Mouse (Mus musculus): ENCODE data around the gene Lef1. TPM values are rescaled to one million over a fixed set of nuclear protein-coding genes. Genes with fewer than 3 reads are reported as not detected.

The Lef1 gene
- polyA plus RNA-seq, 1 experiment: 4.5 TPM

DNA sequence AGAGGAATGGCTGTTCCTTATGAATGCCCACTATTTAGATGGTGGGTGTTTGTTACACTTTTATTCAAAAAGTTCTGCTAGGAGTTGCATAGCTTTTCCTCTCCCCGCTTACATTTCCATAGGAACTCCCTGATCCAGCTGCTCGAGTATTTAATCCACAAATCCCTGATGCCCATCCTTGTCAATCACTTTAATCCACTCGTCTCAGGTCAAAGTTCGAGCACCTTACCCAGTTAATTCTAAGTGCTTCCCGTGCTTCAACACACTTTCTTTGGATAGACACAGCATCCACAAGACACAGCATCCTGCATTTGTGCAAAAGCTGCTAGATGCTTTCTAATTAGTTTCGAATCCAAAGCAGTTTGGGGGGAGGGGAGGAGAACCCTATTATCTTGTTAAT, 160.1 kb downstream of the Lef1 start:
- Histone ChIP-seq H3K4me2 (ENCODE audit: low read depth) (peak overlapping the region; percentile 91), H3K36me3 (ENCODE audit: control insufficient read depth, insufficient read depth) (no peaks in the 10 kb centered on the region), H3K79me2 (ENCODE audit: control insufficient read depth, insufficient read depth) (no peaks in the 10 kb centered on the region), H3ac (ENCODE audit: control insufficient read depth, insufficient read length) (no peak overlapping the region), H3K4me3 (no peak overlapping the region), H3K27me3 (ENCODE audit: control insufficient read depth, insufficient read depth, insufficient read length) (no peaks in the 10 kb centered on the region)
- no peak for TF ChIP-seq REST (IDR thresholded peaks at IDR 0.05; ENCODE audit: insufficient read depth, insufficient read length)
- no peak for TF ChIP-seq POLR2AphosphoS2 (IDR thresholded peaks at IDR 0.05; ENCODE audit: insufficient read length, low read depth)
- TF ChIP-seq E2F4 (IDR thresholded peaks at IDR 0.05; ENCODE audit: insufficient read depth): no peak
- TF ChIP-seq CEBPB (IDR thresholded peaks at IDR 0.05; ENCODE audit: insufficient read depth, poor library complexity, severe bottlenecking): no peak
- no peak for TF ChIP-seq TCF3 (IDR thresholded peaks at IDR 0.05; ENCODE audit: insufficient read length, low read depth)
- TF ChIP-seq POLR2A (IDR thresholded peaks at IDR 0.05; ENCODE audit: insufficient read length, low read depth): no peak
- no peak for TF ChIP-seq TCF12 (IDR thresholded peaks at IDR 0.05; ENCODE audit: insufficient read depth, poor library complexity, severe bottlenecking)
- no peak for TF ChIP-seq USF1 (IDR thresholded peaks at IDR 0.05; ENCODE audit: low read depth)
- TF ChIP-seq MAX (IDR thresholded peaks at IDR 0.05; ENCODE audit: low read depth): no peak
- no peak for TF ChIP-seq MYOG (IDR thresholded peaks at IDR 0.05; ENCODE audit: control insufficient read depth in 1 of 3, insufficient read depth in 1 of 3, insufficient read length in 2 of 3, low read depth in 2 of 3)
- no peak for TF ChIP-seq MYOD1 (IDR thresholded peaks at IDR 0.05; ENCODE audit: control insufficient read depth in 1 of 3, insufficient read length in 2 of 3, low read depth in 2 of 3)
- no peak for TF ChIP-seq SRF (IDR thresholded peaks at IDR 0.05; ENCODE audit: control insufficient read depth, insufficient read length, low read depth)

DNA sequence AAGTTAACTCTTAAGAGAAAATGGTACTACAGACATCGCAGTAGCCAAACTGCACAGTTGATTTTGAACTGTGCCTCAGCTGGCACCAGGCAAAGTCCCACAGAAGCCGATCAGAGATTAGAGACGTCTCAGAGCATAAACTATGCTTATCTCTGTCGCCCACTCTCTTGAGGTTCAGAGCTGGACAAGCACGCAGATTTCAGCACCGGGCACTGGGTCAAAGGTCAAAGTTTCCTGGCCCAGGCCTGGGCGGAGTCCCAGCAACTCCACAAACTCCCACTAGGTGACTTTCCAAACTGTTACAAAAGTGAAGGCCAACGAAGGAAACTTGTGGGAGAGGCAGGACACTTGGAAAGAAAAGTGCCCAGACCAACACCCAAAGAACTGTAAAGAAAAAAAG, 160.9 kb downstream of the Lef1 start:
- no peaks in the 10 kb centered on the region for H3K79me2 ChIP-seq (ENCODE audit: control insufficient read depth, insufficient read depth)
- no peaks in the 10 kb centered on the region for H3K27me3 ChIP-seq (ENCODE audit: control insufficient read depth, insufficient read depth, insufficient read length)
- no peaks in the 10 kb centered on the region for H3K36me3 ChIP-seq (ENCODE audit: control insufficient read depth, insufficient read depth)
- TF ChIP-seq MYOD1 (IDR thresholded peaks at IDR 0.05; ENCODE audit: control insufficient read depth in 1 of 3, insufficient read length in 2 of 3, low read depth in 2 of 3) (no peak), CEBPB (IDR thresholded peaks at IDR 0.05; ENCODE audit: insufficient read depth, poor library complexity, severe bottlenecking) (no peak), MAX (IDR thresholded peaks at IDR 0.05; ENCODE audit: low read depth) (no peak), TCF3 (IDR thresholded peaks at IDR 0.05; ENCODE audit: insufficient read length, low read depth) (no peak), POLR2A (IDR thresholded peaks at IDR 0.05; ENCODE audit: insufficient read length, low read depth) (no peak), POLR2AphosphoS2 (IDR thresholded peaks at IDR 0.05; ENCODE audit: insufficient read length, low read depth) (no peak)
- peak overlapping the region; percentile 48 for H3K4me3 ChIP-seq
- peak overlapping the region; percentile 41 for H3ac ChIP-seq (ENCODE audit: control insufficient read depth, insufficient read length)
- H3K4me2 ChIP-seq (ENCODE audit: low read depth): peak overlapping the region; percentile 91

DNA sequence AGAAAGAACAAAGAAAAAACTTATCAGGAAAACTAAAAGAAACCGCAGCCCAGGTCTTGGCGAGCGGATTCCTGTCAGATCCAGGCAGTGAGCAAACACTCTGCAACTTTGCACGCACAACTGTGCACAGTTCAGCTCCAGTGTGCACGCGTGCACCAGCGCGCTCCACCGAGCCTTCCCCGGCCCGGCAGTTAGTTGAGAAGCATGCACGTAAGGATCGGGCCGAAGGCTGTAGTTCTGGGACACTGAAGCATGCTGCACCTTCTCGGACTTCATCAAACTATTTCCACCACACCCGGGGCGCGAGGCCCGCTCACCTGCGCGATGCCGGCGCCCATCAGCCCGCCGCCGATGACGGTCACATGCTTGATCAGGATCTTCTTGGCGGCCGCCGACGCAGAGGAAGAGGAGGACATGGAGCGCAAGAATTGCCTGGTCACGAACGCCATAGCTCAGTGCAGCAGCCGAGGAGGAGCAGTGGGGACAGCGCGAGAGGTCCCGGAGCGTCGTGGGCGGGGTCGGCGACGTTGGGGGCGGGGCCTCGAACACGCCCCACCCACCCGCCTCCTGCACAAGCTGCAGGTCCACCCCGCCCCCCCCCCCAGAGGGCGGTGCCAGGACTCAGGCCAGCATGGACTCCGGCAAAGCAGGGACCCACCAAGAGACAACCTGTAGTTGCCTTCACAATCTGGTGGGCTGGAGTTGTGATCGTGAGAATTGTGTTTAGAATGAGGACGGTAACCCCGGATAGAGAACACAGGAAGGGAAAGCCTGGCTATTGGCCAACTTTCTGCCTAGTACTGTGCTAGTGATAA, 161.5 kb downstream of the Lef1 start, which contains the start of gene Hadh:
Hadh (minus strand) TSS at position 543 of the 815 bp plus-strand sequence.
- TF ChIP-seq POLR2AphosphoS2 (IDR thresholded peaks at IDR 0.05; ENCODE audit: insufficient read length, low read depth): peak; percentile 91
- TF ChIP-seq TCF12 (IDR thresholded peaks at IDR 0.05; ENCODE audit: insufficient read depth, poor library complexity, severe bottlenecking): no peak
- peak; percentile 94 for TF ChIP-seq POLR2A (IDR thresholded peaks at IDR 0.05; ENCODE audit: insufficient read length, low read depth)
- H3K4me3 ChIP-seq: peak within 1 kb of the TSS; percentile 48

DNA sequence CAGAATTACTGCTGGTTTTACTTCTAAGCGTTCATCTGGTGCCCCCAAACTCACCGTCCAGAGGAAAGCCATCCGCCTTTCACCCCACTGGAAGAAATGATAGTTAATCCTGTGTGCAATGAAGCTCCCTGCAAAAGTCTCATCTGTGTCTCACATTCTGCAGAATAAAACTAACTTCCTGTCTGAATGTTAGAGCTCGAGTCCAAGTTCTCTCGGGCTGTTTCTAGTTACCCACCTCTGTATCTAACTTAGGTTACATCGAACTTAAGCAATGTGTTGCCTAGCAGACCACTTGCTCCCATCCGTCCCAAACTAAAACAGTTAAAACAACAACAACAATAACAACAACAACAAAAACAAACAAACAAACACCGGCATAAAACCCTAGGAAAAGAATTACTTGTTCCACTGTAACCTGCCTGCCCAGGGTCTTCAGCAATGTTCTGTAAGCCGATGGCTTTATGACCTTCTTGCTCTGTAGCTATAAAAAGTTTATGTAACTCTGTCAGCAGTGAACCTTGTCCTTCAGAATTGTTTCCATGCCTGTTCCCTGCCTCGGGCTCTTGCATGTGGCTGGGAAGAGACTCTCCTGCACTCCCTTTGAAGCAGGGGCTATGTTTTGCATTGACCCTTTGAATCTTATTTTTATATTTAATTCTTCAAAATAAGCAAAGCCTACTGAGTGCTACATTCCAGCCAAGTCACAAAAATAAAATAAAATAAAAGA, 162.3 kb downstream of the Lef1 start:
- Histone ChIP-seq H3K27me3 (ENCODE audit: control insufficient read depth, insufficient read depth, insufficient read length) (no peaks in the 10 kb centered on the region), H3K79me2 (ENCODE audit: control insufficient read depth, insufficient read depth) (no peaks in the 10 kb centered on the region), H3K4me3 (peak overlapping the region; percentile 48), H3K4me2 (ENCODE audit: low read depth) (peak overlapping the region; percentile 92), H3K36me3 (ENCODE audit: control insufficient read depth, insufficient read depth) (no peaks in the 10 kb centered on the region), H3ac (ENCODE audit: control insufficient read depth, insufficient read length) (peak overlapping the region; percentile 41)
- TF ChIP-seq POLR2A (IDR thresholded peaks at IDR 0.05; ENCODE audit: insufficient read length, low read depth): no peak
- no peak for TF ChIP-seq USF1 (IDR thresholded peaks at IDR 0.05; ENCODE audit: low read depth)
- no peak for TF ChIP-seq TCF12 (IDR thresholded peaks at IDR 0.05; ENCODE audit: insufficient read depth, poor library complexity, severe bottlenecking)
- TF ChIP-seq SRF (IDR thresholded peaks at IDR 0.05; ENCODE audit: control insufficient read depth, insufficient read length, low read depth): no peak
- no peak for TF ChIP-seq E2F4 (IDR thresholded peaks at IDR 0.05; ENCODE audit: insufficient read depth)
- no peak for TF ChIP-seq POLR2AphosphoS2 (IDR thresholded peaks at IDR 0.05; ENCODE audit: insufficient read length, low read depth)
- TF ChIP-seq CEBPB (IDR thresholded peaks at IDR 0.05; ENCODE audit: insufficient read depth, poor library complexity, severe bottlenecking): no peak
- TF ChIP-seq TCF3 (IDR thresholded peaks at IDR 0.05; ENCODE audit: insufficient read length, low read depth): no peak
- TF ChIP-seq REST (IDR thresholded peaks at IDR 0.05; ENCODE audit: insufficient read depth, insufficient read length): no peak
- no peak for TF ChIP-seq MYOD1 (IDR thresholded peaks at IDR 0.05; ENCODE audit: control insufficient read depth in 1 of 3, insufficient read length in 2 of 3, low read depth in 2 of 3)
- no peak for TF ChIP-seq MYOG (IDR thresholded peaks at IDR 0.05; ENCODE audit: control insufficient read depth in 1 of 3, insufficient read depth in 1 of 3, insufficient read length in 2 of 3, low read depth in 2 of 3)
- no peak for TF ChIP-seq MAX (IDR thresholded peaks at IDR 0.05; ENCODE audit: low read depth)

More for the DNA sequence above, 161.5 kb downstream of the Lef1 start, which contains the start of gene Hadh:
- Histone ChIP-seq H3ac (ENCODE audit: control insufficient read depth, insufficient read length) (peak within 1 kb of the TSS; percentile 41), H3K4me2 (ENCODE audit: low read depth) (peak within 1 kb of the TSS; percentile 92), H3K27me3 (ENCODE audit: control insufficient read depth, insufficient read depth, insufficient read length) (no peaks in the 10 kb centered on the region), H3K36me3 (ENCODE audit: control insufficient read depth, insufficient read depth) (no peaks in the 10 kb centered on the region), H3K79me2 (ENCODE audit: control insufficient read depth, insufficient read depth) (no peaks in the 10 kb centered on the region)

Other genes with a start within 250 kb of the Lef1 start
- 70.7 TPM for gene Hadh, start 161.6 kb downstream of the Lef1 start, polyA plus RNA-seq (2012; fragmentation: generic; extraction: Trizol)
- gene Cyp2u1, start 192.8 kb downstream of the Lef1 start, polyA plus RNA-seq (2012; fragmentation: generic; extraction: Trizol): 4.1 TPM